Mouse (Mus musculus) midbrain, embryonic 10.5 days (tissue): Measurements from ENCODE around the gene Cops6. TPM values are rescaled to one million over a fixed set of nuclear protein-coding genes. Genes with fewer than 3 reads are reported as not detected.
A peak's percentile ranks its signal among the peaks of the same experiment; 100 is the strongest.

Experiments
- DNase-seq: peaks from one replicate; pipeline ENCODE4 v3.0.0-alpha.2; 2017; ENCODE audit warnings: low spot score
- H3K27ac ChIP-seq: fragments of 300-500 bp; sonication (generic); replicated peaks from 2 replicates; pipeline ENCODE4 v1.5.1; 2016; ENCODE audit warnings: mild to moderate bottlenecking
- H3K27me3 ChIP-seq: fragments of 300-500 bp; sonication (generic); 2 replicates; pipeline ENCODE4 v1.6.1; 2016; ENCODE audit warnings: low read depth, mild to moderate bottlenecking; ENCODE audit not compliant: poor library complexity, severe bottlenecking
- H3K36me3 ChIP-seq: fragments of 300-500 bp; sonication (generic); 2 replicates; pipeline ENCODE4 v1.6.1; 2016; ENCODE audit warnings: mild to moderate bottlenecking, moderate library complexity
- H3K4me1 ChIP-seq: fragments of 300-500 bp; sonication (generic); 2 replicates; pipeline ENCODE4 v1.6.1; 2016
- H3K4me3 ChIP-seq: fragments of 300-500 bp; sonication (generic); 2 replicates; pipeline ENCODE4 v1.5.1; 2016; ENCODE audit warnings: mild to moderate bottlenecking, moderate library complexity
- H3K9me3 ChIP-seq: fragments of 300-500 bp; sonication (generic); replicated peaks from 2 replicates; pipeline ENCODE4 v1.6.1; 2016; ENCODE audit warnings: mild to moderate bottlenecking
- WGBS: fragments of 180-500 bp; shearing (Covaris S2); methylation state at CpG from one replicate; pipeline ENCODE4 v1.1.7; 2016; 5-methylcytosine and 5-hydroxymethylcytosine counted together
- microRNA counts: library from miRNA; unstranded; fragments of <30 nt; microRNA quantifications from one replicate; lab custom pipeline; 2017
- microRNA-seq: library from miRNA; unstranded; fragments of <30 nt; microRNA quantifications from one replicate; pipeline ENCODE4, GENCODE M21; 2017
- polyA plus RNA-seq: library from polyadenylated mRNA; unstranded; fragments of >200 nt; fragmentation: Nextera tagmentation; extraction: Ambion mirVana; gene quantifications from 2 replicates; pipeline ENCODE4 v1.2.1, GENCODE M21; 2016

Gene Cops6
- polyA plus RNA-seq, 1 experiment from 2014 or later, result 369 TPM

DNA sequence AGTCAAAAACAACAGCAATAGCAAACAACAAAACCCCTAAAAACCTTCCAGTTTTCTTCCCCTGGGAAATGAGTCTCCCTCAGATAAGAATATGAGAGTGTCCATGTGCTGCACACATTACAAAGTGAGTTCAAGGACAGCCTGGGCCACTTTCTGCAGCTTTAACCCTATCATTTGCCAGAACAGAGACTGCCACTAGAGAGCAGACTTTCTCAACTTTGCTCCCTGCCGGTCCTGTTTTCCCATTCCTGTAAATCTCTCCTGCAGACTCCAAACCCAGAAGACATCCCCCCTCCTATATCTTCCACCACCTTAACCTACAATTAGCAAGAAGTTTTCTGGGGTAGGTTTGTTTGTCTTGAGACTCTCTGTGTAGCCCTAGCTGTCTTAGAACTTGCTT, 38.7 kb downstream of the Cops6 start:
- DNase-seq, result peak; percentile 21
- H3K9me3 ChIP-seq, result peaks cover 10% of the 10 kb centered on the region
- H3K36me3 ChIP-seq, result no peaks in the 10 kb centered on the region
- no peak overlapping the region for H3K4me3 ChIP-seq
- H3K27ac ChIP-seq, result no peak overlapping the region
- 28% methylated on average over 1 of the region's 1 CpGs for WGBS
- peaks cover 11% of the 10 kb centered on the region for H3K4me1 ChIP-seq
- H3K27me3 ChIP-seq, result no peaks in the 10 kb centered on the region

DNA sequence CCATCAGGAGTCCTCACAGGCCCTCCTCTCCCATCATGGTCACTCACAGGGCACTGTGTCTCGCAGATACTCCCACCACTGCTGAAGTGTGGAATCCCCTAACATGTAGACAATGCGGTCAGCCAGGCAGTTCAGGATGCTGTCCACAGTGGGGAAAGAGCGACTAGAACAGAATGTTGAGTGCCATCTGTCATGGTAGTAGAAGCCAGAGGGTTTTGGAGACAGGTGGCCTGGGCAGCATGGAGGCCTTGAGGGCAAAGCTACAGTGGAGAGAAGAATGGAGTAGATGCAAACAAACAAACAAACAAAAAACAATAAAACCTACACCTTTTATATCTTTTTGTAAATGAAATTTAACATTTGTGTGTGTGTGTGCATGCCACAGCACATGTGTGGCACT, 41.2 kb downstream of the Cops6 start:
- 83% methylated on average over 3 of the region's 3 CpGs for WGBS
- no peak for DNase-seq
- Histone ChIP-seq H3K9me3 (peaks cover 19% of the 10 kb centered on the region), H3K27me3 (no peaks in the 10 kb centered on the region), H3K4me1 (no peaks in the 10 kb centered on the region), H3K36me3 (no peaks in the 10 kb centered on the region), H3K27ac (no peak overlapping the region), H3K4me3 (no peak overlapping the region)

DNA sequence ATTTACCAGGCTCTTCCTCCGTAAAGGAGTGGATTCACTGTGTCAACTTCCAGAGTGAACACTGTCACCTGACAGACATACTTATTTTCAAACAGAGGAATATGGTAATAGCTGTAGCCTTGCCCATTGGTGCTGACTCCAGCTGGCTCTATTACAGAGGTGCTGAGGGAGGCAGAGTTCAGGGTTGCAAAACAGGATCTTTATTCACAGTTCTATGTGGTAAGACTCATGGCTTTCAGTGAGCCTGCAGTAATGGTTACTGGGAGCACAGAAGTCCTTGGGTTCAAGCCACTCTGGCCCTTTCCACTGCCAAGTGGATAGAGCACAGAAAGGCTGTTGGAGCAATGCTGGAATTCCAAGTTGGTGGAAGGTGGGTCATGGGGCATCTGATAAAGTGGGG, 46.4 kb downstream of the Cops6 start:
- no peaks in the 10 kb centered on the region for H3K4me1 ChIP-seq
- no peaks in the 10 kb centered on the region for H3K27me3 ChIP-seq
- WGBS, result 83% methylated on average over 1 of the region's 1 CpGs

DNA sequence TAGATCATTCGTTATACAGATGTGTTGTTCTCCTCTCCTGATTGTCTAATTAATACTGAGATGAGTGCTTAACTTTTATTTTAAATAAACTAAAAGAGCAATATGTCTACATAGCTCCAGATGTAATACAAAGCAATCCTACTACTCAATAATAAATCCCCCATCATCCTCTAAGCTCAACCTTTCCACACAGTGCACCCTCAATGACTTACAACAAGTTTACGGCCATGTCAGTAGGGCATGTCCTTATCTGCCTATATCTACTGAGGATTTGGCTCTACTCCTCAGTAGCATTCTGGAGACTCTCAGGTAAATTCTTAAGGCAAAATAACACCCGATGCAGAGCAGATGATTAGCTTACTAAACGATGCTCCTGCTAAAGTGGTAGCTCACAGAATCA, 47.0 kb downstream of the Cops6 start:
- no peaks in the 10 kb centered on the region for H3K4me1 ChIP-seq
- 87% methylated on average over 4 of the region's 4 CpGs for WGBS
- H3K27ac ChIP-seq, result no peak overlapping the region
- no peaks in the 10 kb centered on the region for H3K36me3 ChIP-seq
- H3K4me3 ChIP-seq, result no peak overlapping the region
- DNase-seq, result no peak
- no peaks in the 10 kb centered on the region for H3K27me3 ChIP-seq
- peaks cover 29% of the 10 kb centered on the region for H3K9me3 ChIP-seq

More for the DNA sequence above, 46.4 kb downstream of the Cops6 start:
- Histone ChIP-seq H3K4me3 (no peak overlapping the region), H3K9me3 (peaks cover 28% of the 10 kb centered on the region), H3K27ac (no peak overlapping the region), H3K36me3 (no peaks in the 10 kb centered on the region)
- no peak for DNase-seq

MicroRNA genes within 50 kb of the gene (microRNA counts, 519-probe panel; counts per million panel counts)
- microRNA mmu-miR-106b (lab: Ali Mortazavi, UCI), result 7,265 counts per million, percentile 72 among the panel's probes with 10 or more counts
- 10,642 counts per million, percentile 98 among the panel's probes with 10 or more counts for microRNA mmu-miR-25 (lab: Ali Mortazavi, UCI)
- microRNA mmu-miR-93 (lab: Ali Mortazavi, UCI), result 8,179 counts per million, percentile 87 among the panel's probes with 10 or more counts

Small RNA genes lying within 50 kb of the gene (microRNA-seq; reads per million reads assigned to microRNA genes)
- 14,553 reads per million, percentile 97 among the genes with 10 or more reads in this experiment for gene Mir106b
- 1,222 reads per million, percentile 78 among the genes with 10 or more reads in this experiment for gene Mir25
- gene Mir93, result 22,036 reads per million, percentile 98 among the genes with 10 or more reads in this experiment

Other genes with a start within 250 kb of the Cops6 start
- gene Cyp3a13, start 239.5 kb upstream of the Cops6 start, polyA plus RNA-seq, result not detected in 2 replicates
- 0.02 and 0.05 TPM in 2 replicates for gene Gjc3, start 198.0 kb upstream of the Cops6 start, polyA plus RNA-seq
- not detected in 2 replicates for gene Azgp1, start 179.6 kb upstream of the Cops6 start, polyA plus RNA-seq
- gene Smok3a, start 139.8 kb upstream of the Cops6 start, polyA plus RNA-seq, result not detected in 2 replicates
- not detected in 2 replicates for gene Smok3b, start 139.6 kb upstream of the Cops6 start, polyA plus RNA-seq
- gene Smok3c, start 107.9 kb upstream of the Cops6 start, polyA plus RNA-seq, result not detected in 2 replicates
- 23.1 and 31.1 TPM in 2 replicates for gene Zkscan1, start 76.0 kb upstream of the Cops6 start, polyA plus RNA-seq
- gene Zscan21, start 44.2 kb upstream of the Cops6 start, polyA plus RNA-seq, result 105 and 114 TPM in 2 replicates
- 42.6 and 46.7 TPM in 2 replicates for gene Zfp113, start 5.3 kb upstream of the Cops6 start, polyA plus RNA-seq
- 27.8 and 28.5 TPM in 2 replicates for gene Ap4m1, start 10.9 kb downstream of the Cops6 start, polyA plus RNA-seq
- 376 and 423 TPM in 2 replicates for gene Mcm7, start 11.4 kb downstream of the Cops6 start, polyA plus RNA-seq
- gene Taf6, start 26.4 kb downstream of the Cops6 start, polyA plus RNA-seq, result 138 and 146 TPM in 2 replicates
- 54.4 and 58.2 TPM in 2 replicates for gene Cnpy4, start 26.4 kb downstream of the Cops6 start, polyA plus RNA-seq
- gene Mblac1, start 33.2 kb downstream of the Cops6 start, polyA plus RNA-seq, result 10.3 and 10.5 TPM in 2 replicates
- gene Nxpe5, start 64.8 kb downstream of the Cops6 start, polyA plus RNA-seq, result not detected in 2 replicates
- 47.9 and 48.5 TPM in 2 replicates for gene Lamtor4, start 94.4 kb downstream of the Cops6 start, polyA plus RNA-seq
- gene BC037034, start 103.0 kb downstream of the Cops6 start, polyA plus RNA-seq, result 6.9 and 7.3 TPM in 2 replicates
- 7.1 and 7.3 TPM in 2 replicates for gene Gal3st4, start 111.8 kb downstream of the Cops6 start, polyA plus RNA-seq
- gene Gm43720, start 118.9 kb downstream of the Cops6 start, polyA plus RNA-seq, result 0.10 TPM in 2 replicates
- gene Gpc2, start 118.9 kb downstream of the Cops6 start, polyA plus RNA-seq, result 42.9 and 68.5 TPM in 2 replicates
- 2.5 and 4.4 TPM in 2 replicates for gene Stag3, start 119.2 kb downstream of the Cops6 start, polyA plus RNA-seq
- not detected in 2 replicates for gene Pvrig, start 180.9 kb downstream of the Cops6 start, polyA plus RNA-seq